Mouse (Mus musculus): Measurements from ENCODE around the gene Mfsd9. TPM values are rescaled to one million over a fixed set of nuclear protein-coding genes. Genes with fewer than 3 reads are reported as not detected.

Gene Mfsd9
- polyA plus RNA-seq, 1 experiment from 2014 or later, result 5.8 TPM

GRCm38 (mm10) chr1:40776102-40776501 lies 14.4 kb downstream of the Mfsd9 start:
- Histone ChIP-seq H3K27ac (replicated peaks) (no peak overlapping the region), H3K4me1 (no peaks in the 10 kb centered on the region), H3K36me3 (peaks cover 19% of the 10 kb centered on the region), H3K9me3 (0 out of 2 replicates have a peak, but pooled peaks cover 6% of the 10 kb centered on the region), H3K4me3 (no peak overlapping the region), H3K27me3 (no peaks in the 10 kb centered on the region), H3K9ac (replicated peaks) (no peak overlapping the region), H3K4me2 (replicated peaks) (no peak overlapping the region)
- 82% methylated on average over 2 of the region's 2 CpGs for WGBS
- ATAC-seq (replicated peaks), result no peak

- 98% methylated on average over 10 of the region's 10 CpGs for whole genome bisulfite sequencing
- no peak for ATAC-seq (replicated peaks)
- peaks cover 9% of the 10 kb centered on the region for H3K36me3 ChIP-seq
These were observed 16.4 kb downstream of the Mfsd9 start for GRCm38 (mm10) chr1:40774040-40774439.

DNA sequence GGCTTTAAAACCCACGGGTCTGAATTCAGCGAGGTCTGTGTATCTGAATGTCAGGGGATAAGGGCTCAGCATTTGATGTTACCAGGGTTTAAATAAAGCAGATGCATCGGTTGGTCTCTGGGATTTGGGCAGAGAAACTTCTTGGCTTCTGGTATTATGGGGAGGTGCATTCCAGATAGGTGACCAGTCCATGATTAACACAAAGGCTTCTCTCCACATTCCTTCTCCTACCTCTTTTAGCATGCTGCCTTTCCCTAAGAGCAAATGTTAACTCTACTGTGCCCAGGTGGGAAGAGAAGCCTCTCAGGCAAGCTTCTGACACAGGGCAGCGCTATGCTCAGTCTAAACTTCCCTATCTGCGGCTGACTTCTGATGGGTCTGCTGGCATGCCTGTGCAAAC lies 17.3 kb downstream of the Mfsd9 start:
- H3K27ac ChIP-seq (replicated peaks), result no peak overlapping the region
- no peaks in the 10 kb centered on the region for H3K27me3 ChIP-seq

More at GRCm38 (mm10) chr1:40774040-40774439, 16.4 kb downstream of the Mfsd9 start:
- Histone ChIP-seq H3K4me3 (no peak overlapping the region), H3K27ac (replicated peaks) (no peak overlapping the region), H3K27me3 (no peaks in the 10 kb centered on the region), H3K9me3 (no peaks in the 10 kb centered on the region), H3K4me1 (no peaks in the 10 kb centered on the region), H3K9ac (replicated peaks) (no peak overlapping the region), H3K4me2 (replicated peaks) (no peak overlapping the region)

GRCm38 (mm10) chr1:40771196-40771970 lies 19.1 kb downstream of the Mfsd9 start:
- H3K9me3 ChIP-seq, result no peaks in the 10 kb centered on the region
- H3K4me1 ChIP-seq, result no peaks in the 10 kb centered on the region
- H3K27ac ChIP-seq (replicated peaks), result no peak overlapping the region
- H3K36me3 ChIP-seq, result peaks cover 2% of the 10 kb centered on the region; the same call in 1 of the 2 replicates
- H3K27me3 ChIP-seq, result no peaks in the 10 kb centered on the region
- 94% methylated on average over 7 of the region's 7 CpGs for WGBS
- no peak overlapping the region for H3K4me2 ChIP-seq (replicated peaks)
- no peak overlapping the region for H3K4me3 ChIP-seq
- ATAC-seq (replicated peaks), result no peak
- no peak overlapping the region for H3K9ac ChIP-seq (replicated peaks)

More for the DNA sequence above, 17.3 kb downstream of the Mfsd9 start:
- H3K9ac ChIP-seq (replicated peaks), result no peak overlapping the region
- ATAC-seq (replicated peaks), result no peak
- 88% methylated on average over 5 of the region's 5 CpGs for WGBS
- H3K9me3 ChIP-seq, result no peaks in the 10 kb centered on the region
- peaks cover 2% of the 10 kb centered on the region; the same call in 1 of the 2 replicates for H3K36me3 ChIP-seq
- no peak overlapping the region for H3K4me3 ChIP-seq
- no peak overlapping the region for H3K4me2 ChIP-seq (replicated peaks)
- H3K4me1 ChIP-seq, result no peaks in the 10 kb centered on the region

DNA sequence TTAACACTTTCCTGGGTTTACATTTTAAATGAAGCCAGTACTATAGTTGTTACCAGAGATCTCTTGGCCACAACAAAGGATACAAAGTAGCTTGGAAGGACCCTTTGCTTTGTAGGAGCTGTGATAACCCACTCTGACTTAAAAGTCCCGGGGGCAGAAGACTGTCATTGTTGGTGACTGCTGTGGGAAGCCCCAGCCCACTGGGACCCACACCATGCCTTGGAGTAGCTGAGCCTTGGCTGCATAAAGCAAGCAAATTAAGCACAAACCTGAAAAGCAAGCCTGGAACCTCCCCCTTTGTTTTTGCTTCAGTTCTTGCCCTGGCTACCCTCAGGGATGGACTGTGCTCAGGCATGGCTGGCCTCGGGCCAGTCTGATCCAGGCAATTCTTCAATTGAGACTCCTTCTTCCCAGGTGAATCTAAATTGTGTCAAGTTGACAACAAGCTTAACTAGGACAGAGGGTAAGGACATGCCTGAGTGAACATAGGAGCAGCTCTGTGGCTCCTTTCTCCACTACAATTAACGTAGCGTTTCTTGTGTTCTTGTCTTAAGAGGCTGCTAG lies 21.1 kb downstream of the Mfsd9 start:
- no peak for ATAC-seq (replicated peaks)
- Histone ChIP-seq H3K27ac (replicated peaks) (no peak overlapping the region), H3K27me3 (no peaks in the 10 kb centered on the region), H3K4me3 (no peak overlapping the region), H3K9me3 (no peaks in the 10 kb centered on the region), H3K4me1 (no peaks in the 10 kb centered on the region), H3K36me3 (peaks cover 2% of the 10 kb centered on the region; the same call in 1 of the 2 replicates), H3K9ac (replicated peaks) (no peak overlapping the region), H3K4me2 (replicated peaks) (no peak overlapping the region)
- 37% methylated on average over 4 of the region's 4 CpGs for WGBS

DNA sequence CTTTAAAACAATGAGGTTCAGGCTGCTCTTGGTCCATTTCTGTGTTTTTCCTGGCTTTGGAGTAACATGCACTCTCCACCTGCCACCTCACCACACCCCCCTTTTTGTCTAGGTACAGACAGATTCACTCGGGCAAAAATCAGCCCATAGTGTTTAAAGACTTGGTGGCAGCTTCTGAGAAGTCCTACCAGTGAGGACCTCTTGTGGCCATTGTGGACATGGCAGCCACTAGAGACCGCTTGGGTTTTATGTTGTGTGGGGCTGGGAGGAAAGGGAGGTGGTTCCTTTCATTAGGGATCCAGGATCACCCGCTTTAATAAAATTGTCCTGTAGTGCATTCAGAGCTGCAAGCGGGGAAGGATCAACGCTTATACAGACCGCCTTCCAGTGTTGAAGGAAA lies 21.9 kb downstream of the Mfsd9 start:
- no peak for ATAC-seq (replicated peaks)
- H3K27ac ChIP-seq (replicated peaks), result no peak overlapping the region
- H3K9me3 ChIP-seq, result no peaks in the 10 kb centered on the region
- WGBS, result 31% methylated on average over 6 of the region's 6 CpGs
- no peaks in the 10 kb centered on the region for H3K27me3 ChIP-seq
- no peaks in the 10 kb centered on the region for H3K4me1 ChIP-seq
- peaks cover 2% of the 10 kb centered on the region; the same call in 1 of the 2 replicates for H3K36me3 ChIP-seq
- no peak overlapping the region for H3K9ac ChIP-seq (replicated peaks)
- no peak overlapping the region for H3K4me3 ChIP-seq
- H3K4me2 ChIP-seq (replicated peaks), result no peak overlapping the region

GRCm38 (mm10) chr1:40767588-40767987 lies 22.9 kb downstream of the Mfsd9 start:
- no peaks in the 10 kb centered on the region for H3K36me3 ChIP-seq
- H3K9me3 ChIP-seq, result no peaks in the 10 kb centered on the region
- no peak overlapping the region for H3K27ac ChIP-seq (replicated peaks)
- H3K9ac ChIP-seq (replicated peaks), result no peak overlapping the region
- ATAC-seq (replicated peaks), result no peak
- H3K4me2 ChIP-seq (replicated peaks), result no peak overlapping the region
- H3K27me3 ChIP-seq, result no peaks in the 10 kb centered on the region
- no peaks in the 10 kb centered on the region for H3K4me1 ChIP-seq
- H3K4me3 ChIP-seq, result no peak overlapping the region
- 91% methylated on average over 18 of the region's 18 CpGs for WGBS

- no peaks in the 10 kb centered on the region for H3K27me3 ChIP-seq
- no peaks in the 10 kb centered on the region for H3K4me1 ChIP-seq
- H3K36me3 ChIP-seq, result no peaks in the 10 kb centered on the region
- H3K4me2 ChIP-seq (replicated peaks), result no peak overlapping the region
- H3K4me3 ChIP-seq, result no peak overlapping the region
- H3K9ac ChIP-seq (replicated peaks), result no peak overlapping the region
- WGBS, result 90% methylated on average over 12 of the region's 12 CpGs
- no peaks in the 10 kb centered on the region for H3K9me3 ChIP-seq
- H3K27ac ChIP-seq (replicated peaks), result no peak overlapping the region
- no peak for ATAC-seq (replicated peaks)
These were observed 25.0 kb downstream of the Mfsd9 start for GRCm38 (mm10) chr1:40765521-40765920.

DNA sequence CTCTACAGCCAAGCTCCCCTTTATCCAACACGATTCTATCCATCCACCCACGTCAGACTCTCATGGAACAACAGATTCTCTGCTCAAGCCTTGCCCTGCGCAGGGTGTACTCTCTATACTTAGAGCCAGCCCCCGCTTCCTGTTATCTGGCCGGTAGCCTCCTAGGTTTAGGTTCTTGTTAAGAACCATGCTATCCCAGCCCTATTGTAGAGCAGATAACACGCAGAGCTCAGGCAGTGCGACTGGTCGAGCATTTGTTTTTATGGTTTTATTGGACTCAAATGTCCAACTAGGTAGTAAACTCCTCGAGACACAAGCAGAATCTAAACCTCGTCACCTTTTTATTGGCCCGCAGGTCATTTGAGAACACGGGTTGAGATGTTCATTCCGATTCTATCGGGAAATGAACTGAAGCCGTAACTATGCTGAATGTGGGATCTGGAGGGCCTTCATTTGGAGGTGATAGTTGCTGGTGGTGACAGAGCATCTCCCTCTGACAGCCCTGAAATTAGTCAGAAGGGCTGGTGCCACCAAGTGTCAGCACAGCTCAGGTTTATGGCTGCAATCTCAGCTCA lies 25.7 kb downstream of the Mfsd9 start:
- Histone ChIP-seq H3K9ac (replicated peaks) (no peak overlapping the region), H3K4me1 (no peaks in the 10 kb centered on the region)
- WGBS, result 94% methylated on average over 15 of the region's 15 CpGs

GRCm38 (mm10) chr1:40764042-40764441 lies 26.4 kb downstream of the Mfsd9 start:
- no peaks in the 10 kb centered on the region for H3K4me1 ChIP-seq
- no peak overlapping the region for H3K27ac ChIP-seq (replicated peaks)
- H3K36me3 ChIP-seq, result no peaks in the 10 kb centered on the region
- no peaks in the 10 kb centered on the region for H3K27me3 ChIP-seq
- H3K4me3 ChIP-seq, result no peak overlapping the region
- no peaks in the 10 kb centered on the region for H3K9me3 ChIP-seq
- WGBS, result 60% methylated on average over 1 of the region's 1 CpGs
- no peak overlapping the region for H3K4me2 ChIP-seq (replicated peaks)
- ATAC-seq (replicated peaks), result no peak
- no peak overlapping the region for H3K9ac ChIP-seq (replicated peaks)

More for the DNA sequence above, 25.7 kb downstream of the Mfsd9 start:
- H3K9me3 ChIP-seq, result no peaks in the 10 kb centered on the region
- no peaks in the 10 kb centered on the region for H3K27me3 ChIP-seq
- H3K4me3 ChIP-seq, result no peak overlapping the region
- no peak for ATAC-seq (replicated peaks)
- H3K4me2 ChIP-seq (replicated peaks), result no peak overlapping the region
- no peak overlapping the region for H3K27ac ChIP-seq (replicated peaks)
- no peaks in the 10 kb centered on the region for H3K36me3 ChIP-seq

- WGBS, result 87% methylated on average over 6 of the region's 6 CpGs
- H3K27ac ChIP-seq (replicated peaks), result no peak overlapping the region
- H3K4me2 ChIP-seq (replicated peaks), result no peak overlapping the region
- no peaks in the 10 kb centered on the region for H3K9me3 ChIP-seq
- no peak overlapping the region for H3K9ac ChIP-seq (replicated peaks)
- H3K4me3 ChIP-seq, result no peak overlapping the region
- no peaks in the 10 kb centered on the region for H3K27me3 ChIP-seq
- no peaks in the 10 kb centered on the region for H3K36me3 ChIP-seq
- no peaks in the 10 kb centered on the region for H3K4me1 ChIP-seq
- no peak for ATAC-seq (replicated peaks)
These were observed 30.6 kb downstream of the Mfsd9 start for GRCm38 (mm10) chr1:40759751-40760445.

GRCm38 (mm10) chr1:40746089-40746488 lies 44.4 kb downstream of the Mfsd9 start:
- Histone ChIP-seq H3K4me1 (no peaks in the 10 kb centered on the region), H3K36me3 (no peaks in the 10 kb centered on the region), H3K4me3 (no peak overlapping the region), H3K27ac (replicated peaks) (no peak overlapping the region), H3K27me3 (no peaks in the 10 kb centered on the region), H3K4me2 (replicated peaks) (no peak overlapping the region), H3K9ac (replicated peaks) (no peak overlapping the region), H3K9me3 (no peaks in the 10 kb centered on the region)
- ATAC-seq (replicated peaks), result no peak
- 84% methylated on average over 5 of the region's 5 CpGs for WGBS
